Mouse (Mus musculus): ENCODE data around the gene Pgp. TPM values are rescaled to one million over a fixed set of nuclear protein-coding genes. Genes with fewer than 3 reads are reported as not detected.

Gene Pgp
- polyA plus RNA-seq, 1 experiment from 2014 or later = 51.3 TPM

DNA sequence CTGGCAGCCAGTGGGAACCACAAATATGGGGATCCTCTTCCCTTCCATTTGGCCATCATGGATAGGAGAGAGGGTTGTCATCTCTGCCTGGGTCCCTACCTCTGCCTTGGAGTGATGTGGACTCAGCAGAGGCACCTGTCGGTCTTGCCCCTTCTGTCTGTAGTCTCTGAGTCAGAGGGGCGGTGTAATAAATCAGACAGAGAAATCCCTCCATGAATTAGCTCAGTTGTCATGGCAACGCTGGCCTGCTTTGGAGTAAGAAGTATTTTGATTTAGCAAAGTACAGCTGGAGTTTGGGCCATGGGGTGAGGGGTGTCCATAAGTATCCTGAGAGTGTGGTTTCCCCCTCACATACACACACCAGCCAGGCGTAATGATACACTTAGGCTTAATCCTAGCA, 20.2 kb downstream of the Pgp start:
- no peak for ATAC-seq (ENCODE audit: low FRiP score, low read depth)
- 78% methylated on average over 4 of the region's 4 CpGs for WGBS
- H3K27me3 ChIP-seq = peaks cover 38% of the 10 kb centered on the region
- no peak overlapping the region; the same call in 1 of the 2 replicates for H3K4me2 ChIP-seq (replicated peaks)
- H3K36me3 ChIP-seq = no peaks in the 10 kb centered on the region
- H3K9ac ChIP-seq = no peak overlapping the region
- peaks cover 21% of the 10 kb centered on the region for H3K4me1 ChIP-seq
- H3K27ac ChIP-seq = no peak overlapping the region
- H3K4me3 ChIP-seq = 0 out of 2 replicates have a peak overlapping the region, but pooled peaks have one; percentile 84
- H3K9me3 ChIP-seq = no peaks in the 10 kb centered on the region

DNA sequence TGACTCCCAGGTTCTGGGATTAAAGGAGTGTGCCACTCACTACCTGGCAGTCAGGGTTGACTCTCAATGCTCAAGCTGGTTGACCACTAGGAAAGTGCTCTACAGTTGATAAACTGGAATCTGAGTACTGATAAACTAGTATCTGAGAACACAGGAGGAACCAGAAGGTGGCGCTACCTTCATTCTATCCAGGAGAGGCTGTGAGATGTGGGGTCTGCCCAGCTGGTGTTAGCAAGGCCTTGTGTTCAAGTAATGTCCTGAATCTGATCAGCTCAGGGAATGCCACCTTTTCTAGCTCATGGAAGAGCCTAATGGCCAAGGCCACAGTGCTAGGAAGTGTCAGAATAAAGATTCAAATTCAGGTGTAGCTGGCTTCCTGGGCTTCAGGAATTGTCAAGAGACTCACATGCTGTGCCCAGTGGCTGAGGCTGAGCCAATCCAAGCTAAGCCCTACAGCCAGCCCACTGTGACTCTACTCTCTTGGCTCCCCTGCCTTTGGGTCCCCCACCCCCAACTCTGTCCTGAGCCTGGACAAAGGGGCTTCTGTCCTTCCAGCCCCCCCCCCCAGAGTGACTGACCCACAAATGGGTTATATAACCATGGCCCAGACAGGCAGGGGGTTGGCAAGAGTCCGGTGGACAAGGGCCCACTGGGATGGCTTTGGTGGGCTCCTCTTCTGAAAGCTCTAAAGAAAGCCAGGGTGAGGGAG, 24.6 kb downstream of the Pgp start:
- H3K4me2 ChIP-seq (replicated peaks) = no peak overlapping the region
- H3K9me3 ChIP-seq = no peaks in the 10 kb centered on the region
- H3K9ac ChIP-seq = no peak overlapping the region
- no peak overlapping the region for H3K4me3 ChIP-seq
- H3K36me3 ChIP-seq = peaks cover 23% of the 10 kb centered on the region
- no peak overlapping the region for H3K27ac ChIP-seq
- H3K27me3 ChIP-seq = peaks cover 10% of the 10 kb centered on the region
- ATAC-seq (ENCODE audit: low FRiP score, low read depth) = no peak
- 37% methylated on average over 2 of the region's 2 CpGs for WGBS
- H3K4me1 ChIP-seq = peaks cover 4% of the 10 kb centered on the region; the same call in 1 of the 2 replicates

DNA sequence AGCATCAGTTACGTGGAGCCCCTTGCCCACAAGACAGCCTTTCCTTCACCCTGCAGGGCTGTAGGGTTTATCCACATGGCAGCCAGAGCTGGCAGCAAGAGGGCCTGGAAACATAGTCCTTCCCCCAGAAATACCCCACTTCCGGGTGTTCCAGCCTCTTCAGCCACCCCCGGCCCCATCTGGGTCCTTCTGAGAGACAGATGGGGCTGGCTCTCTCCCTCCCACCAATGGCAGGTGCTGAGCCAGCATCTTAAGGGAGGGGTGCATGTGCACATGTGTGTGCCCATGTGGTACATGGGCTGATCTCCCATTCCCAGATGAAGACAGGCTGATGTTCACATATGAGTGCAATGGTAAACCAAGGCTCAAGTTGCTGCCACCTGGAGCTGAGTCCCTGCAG, 25.3 kb downstream of the Pgp start:
- ATAC-seq (ENCODE audit: low FRiP score, low read depth) = no peak
- WGBS = 90% methylated on average over 3 of the region's 3 CpGs
- no peaks in the 10 kb centered on the region for H3K9me3 ChIP-seq
- H3K27me3 ChIP-seq = peaks cover 4% of the 10 kb centered on the region; the same call in 1 of the 2 replicates
- H3K4me1 ChIP-seq = no peaks in the 10 kb centered on the region
- no peak overlapping the region for H3K4me2 ChIP-seq (replicated peaks)
- H3K9ac ChIP-seq = no peak overlapping the region; the same call in 1 of the 2 replicates
- peaks cover 26% of the 10 kb centered on the region for H3K36me3 ChIP-seq
- H3K4me3 ChIP-seq = no peak overlapping the region
- H3K27ac ChIP-seq = no peak overlapping the region

DNA sequence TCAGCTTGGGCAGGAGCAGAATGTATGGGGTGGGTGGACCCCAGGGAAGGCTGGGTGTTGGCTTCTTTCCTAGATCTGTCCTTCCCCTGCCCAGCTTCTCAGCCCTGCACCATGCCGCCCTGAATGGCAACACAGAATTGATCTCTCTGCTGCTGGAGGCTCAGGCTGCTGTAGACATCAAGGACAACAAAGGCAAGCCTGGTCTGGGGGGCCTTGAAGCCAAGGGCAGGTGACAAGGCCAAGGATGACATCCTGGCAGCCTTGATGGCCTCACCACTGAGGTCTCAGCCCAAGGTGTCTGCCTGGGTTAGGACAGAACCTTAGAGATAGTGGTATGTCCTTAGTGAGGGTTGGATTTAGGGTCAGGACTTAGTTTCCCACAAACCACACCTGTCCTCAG, 25.8 kb downstream of the Pgp start:
- no peaks in the 10 kb centered on the region for H3K27me3 ChIP-seq
- H3K9me3 ChIP-seq = no peaks in the 10 kb centered on the region
- H3K4me3 ChIP-seq = no peak overlapping the region
- ATAC-seq (ENCODE audit: low FRiP score, low read depth) = no peak
- peaks cover 32% of the 10 kb centered on the region for H3K36me3 ChIP-seq
- no peak overlapping the region for H3K27ac ChIP-seq
- H3K9ac ChIP-seq = no peak overlapping the region
- 86% methylated on average over 1 of the region's 1 CpGs for WGBS
- H3K4me2 ChIP-seq (replicated peaks) = no peak overlapping the region
- no peaks in the 10 kb centered on the region for H3K4me1 ChIP-seq

DNA sequence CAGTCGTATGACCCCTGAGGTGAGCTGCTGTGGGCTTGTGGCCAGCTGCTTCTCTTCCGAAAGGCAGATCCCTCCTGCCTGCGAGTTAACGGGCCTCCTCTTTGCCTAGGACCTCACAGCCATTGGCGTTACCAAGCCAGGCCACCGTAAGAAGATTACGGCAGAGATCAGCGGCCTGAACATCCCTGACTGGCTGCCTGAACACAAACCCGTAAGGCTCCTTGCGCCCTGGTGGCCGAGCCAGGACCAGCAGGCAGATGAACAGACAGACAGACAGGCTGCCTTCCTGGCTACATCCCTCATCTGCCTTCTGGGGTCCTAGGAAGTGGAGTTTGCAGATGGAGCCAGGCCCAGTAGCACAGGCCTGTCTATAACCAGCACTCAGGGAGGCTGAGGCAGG, 32.0 kb downstream of the Pgp start:
- H3K9me3 ChIP-seq = no peaks in the 10 kb centered on the region
- 0 out of 2 replicates have a peak, but pooled peaks cover 1% of the 10 kb centered on the region for H3K27me3 ChIP-seq
- peaks cover 11% of the 10 kb centered on the region; the same call in 1 of the 2 replicates for H3K4me1 ChIP-seq
- H3K4me2 ChIP-seq (replicated peaks) = no peak overlapping the region
- H3K4me3 ChIP-seq = no peak overlapping the region
- no peak overlapping the region for H3K9ac ChIP-seq
- H3K36me3 ChIP-seq = peaks cover 70% of the 10 kb centered on the region
- H3K27ac ChIP-seq = no peak overlapping the region
- 43% methylated on average over 11 of the region's 11 CpGs for WGBS
- no peak for ATAC-seq (ENCODE audit: low FRiP score, low read depth)

DNA sequence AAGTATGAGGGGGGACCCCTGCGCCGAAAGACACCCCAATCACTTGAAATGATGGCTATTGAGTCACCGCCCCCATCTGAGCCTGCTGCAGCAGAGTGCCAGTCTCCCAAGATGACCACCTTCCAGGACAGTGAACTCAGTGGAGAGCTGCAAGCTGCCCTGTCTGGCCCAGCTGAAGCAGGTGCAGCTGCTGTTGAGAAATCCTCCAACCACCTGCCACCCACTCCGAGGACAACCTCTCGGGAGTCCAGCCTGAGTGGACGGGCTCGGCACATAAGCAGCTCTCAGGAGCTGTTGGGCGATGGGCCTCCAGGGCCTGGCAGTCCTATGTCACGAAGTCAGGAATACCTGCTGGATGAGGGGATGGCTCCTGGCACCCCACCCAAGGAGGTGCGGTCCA, 33.9 kb downstream of the Pgp start:
- H3K27me3 ChIP-seq = 0 out of 2 replicates have a peak, but pooled peaks cover 5% of the 10 kb centered on the region
- WGBS = 92% methylated on average over 10 of the region's 10 CpGs
- peaks cover 77% of the 10 kb centered on the region for H3K36me3 ChIP-seq
- no peak overlapping the region for H3K4me3 ChIP-seq
- no peak overlapping the region for H3K9ac ChIP-seq
- peaks cover 12% of the 10 kb centered on the region; the same call in 1 of the 2 replicates for H3K4me1 ChIP-seq
- no peak overlapping the region for H3K4me2 ChIP-seq (replicated peaks)
- no peak overlapping the region for H3K27ac ChIP-seq
- no peak for ATAC-seq (ENCODE audit: low FRiP score, low read depth)
- no peaks in the 10 kb centered on the region for H3K9me3 ChIP-seq

DNA sequence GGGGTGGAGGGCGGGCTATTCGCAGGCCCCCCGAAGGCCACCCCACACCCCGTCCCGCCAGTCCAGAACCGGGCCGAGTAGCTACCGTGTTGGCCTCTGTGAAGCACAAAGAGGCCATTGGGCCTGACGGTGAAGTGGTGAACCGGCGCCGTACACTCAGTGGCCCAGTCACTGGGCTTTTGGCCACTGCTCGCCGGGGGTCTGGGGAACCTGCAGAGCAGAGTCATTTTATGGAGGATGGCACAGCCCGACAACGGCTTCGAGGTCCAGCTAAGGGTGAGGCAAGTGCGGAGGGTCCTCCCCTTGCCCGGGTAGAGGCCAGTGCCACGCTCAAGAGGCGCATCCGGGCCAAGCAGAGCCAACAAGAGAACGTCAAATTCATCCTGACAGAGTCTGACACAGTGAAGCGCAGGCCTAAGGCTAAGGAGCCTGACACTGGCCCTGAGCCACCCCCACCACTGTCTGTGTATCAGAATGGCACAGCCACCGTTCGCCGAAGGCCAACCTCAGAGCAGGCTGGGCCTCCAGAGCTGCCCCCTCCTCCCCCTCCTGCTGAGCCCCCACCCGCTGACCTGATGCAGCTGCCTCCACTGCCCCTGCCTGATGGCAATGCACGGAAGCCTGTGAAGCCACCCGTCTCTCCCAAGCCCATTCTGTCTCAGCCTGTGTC, 35.2 kb downstream of the Pgp start:
- 88% methylated on average over 30 of the region's 30 CpGs for WGBS
- H3K4me3 ChIP-seq = no peak overlapping the region
- H3K27ac ChIP-seq = no peak overlapping the region
- H3K4me2 ChIP-seq (replicated peaks) = no peak overlapping the region
- peaks cover 12% of the 10 kb centered on the region; the same call in 1 of the 2 replicates for H3K4me1 ChIP-seq
- no peak overlapping the region for H3K9ac ChIP-seq
- peaks cover 80% of the 10 kb centered on the region for H3K36me3 ChIP-seq
- no peak for ATAC-seq (ENCODE audit: low FRiP score, low read depth)
- H3K9me3 ChIP-seq = no peaks in the 10 kb centered on the region
- 0 out of 2 replicates have a peak, but pooled peaks cover 5% of the 10 kb centered on the region for H3K27me3 ChIP-seq

DNA sequence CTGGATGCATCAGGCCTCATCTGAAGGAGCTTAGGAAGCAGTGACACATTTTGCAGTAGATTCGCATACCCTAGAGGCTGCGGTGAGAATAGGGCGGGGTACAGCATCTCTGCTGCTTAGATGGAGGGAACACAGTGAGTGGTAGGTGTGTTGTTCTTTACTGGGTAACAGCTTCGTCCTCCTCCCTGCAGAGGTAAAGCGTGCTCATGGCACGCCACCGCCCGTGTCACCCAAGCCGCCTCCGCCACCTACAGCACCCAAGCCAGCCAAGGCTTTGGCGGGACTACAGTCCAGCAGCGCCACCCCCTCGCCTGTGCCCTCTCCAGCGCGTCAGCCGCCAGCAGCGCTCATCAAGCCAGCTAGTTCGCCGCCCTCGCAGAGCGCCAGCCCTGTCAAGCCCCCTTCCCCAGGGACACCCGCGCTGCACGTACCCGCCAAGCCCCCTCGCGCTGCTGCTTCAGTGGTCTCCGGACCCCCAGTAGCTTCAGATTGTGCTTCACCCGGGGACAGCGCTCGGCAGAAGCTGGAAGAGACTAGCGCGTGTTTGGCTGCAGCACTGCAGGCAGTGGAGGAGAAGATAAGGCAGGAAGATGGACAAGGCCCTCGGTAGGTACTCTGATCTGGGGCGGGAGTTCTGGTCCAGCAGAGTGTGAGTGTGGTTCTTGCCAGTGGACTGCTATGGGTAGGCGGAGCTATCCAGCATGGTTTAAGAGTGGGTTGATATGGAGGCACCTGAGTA, 36.3 kb downstream of the Pgp start:
- H3K27ac ChIP-seq = no peak overlapping the region
- no peak overlapping the region for H3K4me3 ChIP-seq
- H3K9ac ChIP-seq = peak overlapping the region; percentile 43; the same call in 1 of the 2 replicates
- no peak for ATAC-seq (ENCODE audit: low FRiP score, low read depth)
- 0 out of 2 replicates have a peak, but pooled peaks cover 5% of the 10 kb centered on the region for H3K27me3 ChIP-seq
- H3K4me2 ChIP-seq (replicated peaks) = peak overlapping the region; percentile 40
- 25% methylated on average over 36 of the region's 36 CpGs for WGBS
- no peaks in the 10 kb centered on the region for H3K9me3 ChIP-seq
- peaks cover 80% of the 10 kb centered on the region for H3K36me3 ChIP-seq
- H3K4me1 ChIP-seq = peaks cover 12% of the 10 kb centered on the region; the same call in 1 of the 2 replicates

DNA sequence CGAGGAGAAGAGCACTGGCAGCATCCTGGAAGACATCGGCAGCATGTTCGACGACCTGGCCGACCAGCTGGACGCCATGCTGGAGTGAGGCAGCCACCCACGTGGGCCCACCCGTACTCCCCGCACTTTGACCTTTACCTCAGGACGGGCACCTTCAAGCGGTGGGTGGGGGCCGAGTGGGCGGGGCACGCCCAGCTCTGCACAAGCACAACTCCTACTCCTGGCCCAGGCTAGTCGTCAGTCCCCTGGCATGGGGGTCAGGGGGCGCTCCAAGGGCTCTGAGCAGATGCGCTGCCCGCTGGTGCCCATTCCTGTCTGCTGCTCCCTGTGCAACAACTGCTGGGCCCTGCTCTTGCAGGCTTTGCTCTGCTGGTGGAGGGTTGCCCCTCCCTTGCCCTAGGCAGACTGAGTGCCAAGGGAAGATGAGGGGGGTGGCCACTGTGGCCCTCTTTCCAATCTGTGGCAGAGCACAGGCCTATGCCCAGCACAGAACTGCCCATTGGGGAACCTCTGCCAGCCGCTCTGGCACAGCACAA, 37.0 kb downstream of the Pgp start:
- no peak for ATAC-seq (ENCODE audit: low FRiP score, low read depth)
- Histone ChIP-seq H3K4me1 (peaks cover 12% of the 10 kb centered on the region; the same call in 1 of the 2 replicates), H3K36me3 (peaks cover 80% of the 10 kb centered on the region), H3K9ac (no peak overlapping the region), H3K4me2 (replicated peaks) (no peak overlapping the region), H3K4me3 (no peak overlapping the region), H3K27me3 (0 out of 2 replicates have a peak, but pooled peaks cover 5% of the 10 kb centered on the region), H3K27ac (no peak overlapping the region), H3K9me3 (no peaks in the 10 kb centered on the region)
- 44% methylated on average over 13 of the region's 19 CpGs for WGBS

DNA sequence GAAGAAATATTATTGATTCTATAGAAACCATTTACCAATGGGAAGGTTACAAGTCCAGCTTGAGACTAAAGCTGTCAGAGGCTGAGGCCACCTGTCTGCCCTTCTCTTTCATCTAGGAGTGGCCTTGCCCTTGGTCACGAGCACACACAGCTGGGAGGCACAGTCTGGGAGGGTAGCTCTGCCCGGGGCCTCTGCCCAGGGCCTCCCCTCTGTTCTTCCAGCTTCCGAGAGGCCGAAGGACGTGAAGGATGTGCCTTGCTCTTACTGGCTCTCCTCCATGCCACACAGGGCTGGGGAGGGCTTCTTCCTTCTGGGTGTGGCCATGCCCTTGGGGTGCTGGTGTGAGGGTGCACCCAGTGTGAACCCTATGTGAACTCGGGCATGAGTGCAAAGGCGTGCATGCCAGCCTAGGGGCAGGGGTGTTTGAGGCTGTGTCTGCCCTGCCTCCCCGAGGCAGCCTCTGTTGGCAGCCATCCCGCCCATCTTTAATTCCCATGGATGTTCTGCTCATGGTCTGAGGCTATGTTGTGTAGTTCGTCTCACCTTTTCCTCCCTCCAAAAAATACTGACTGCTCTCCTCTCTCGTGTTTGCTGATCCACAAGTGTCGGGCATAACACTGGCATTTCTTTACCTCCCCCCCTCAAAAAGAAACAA, 37.7 kb downstream of the Pgp start:
- no peak overlapping the region for H3K9ac ChIP-seq
- ATAC-seq (ENCODE audit: low FRiP score, low read depth) = no peak
- WGBS = 83% methylated on average over 12 of the region's 12 CpGs
- H3K9me3 ChIP-seq = no peaks in the 10 kb centered on the region
- H3K36me3 ChIP-seq = peaks cover 79% of the 10 kb centered on the region
- H3K27me3 ChIP-seq = 0 out of 2 replicates have a peak, but pooled peaks cover 5% of the 10 kb centered on the region
- no peak overlapping the region for H3K4me2 ChIP-seq (replicated peaks)
- H3K4me1 ChIP-seq = peaks cover 12% of the 10 kb centered on the region; the same call in 1 of the 2 replicates
- H3K4me3 ChIP-seq = no peak overlapping the region
- no peak overlapping the region for H3K27ac ChIP-seq

DNA sequence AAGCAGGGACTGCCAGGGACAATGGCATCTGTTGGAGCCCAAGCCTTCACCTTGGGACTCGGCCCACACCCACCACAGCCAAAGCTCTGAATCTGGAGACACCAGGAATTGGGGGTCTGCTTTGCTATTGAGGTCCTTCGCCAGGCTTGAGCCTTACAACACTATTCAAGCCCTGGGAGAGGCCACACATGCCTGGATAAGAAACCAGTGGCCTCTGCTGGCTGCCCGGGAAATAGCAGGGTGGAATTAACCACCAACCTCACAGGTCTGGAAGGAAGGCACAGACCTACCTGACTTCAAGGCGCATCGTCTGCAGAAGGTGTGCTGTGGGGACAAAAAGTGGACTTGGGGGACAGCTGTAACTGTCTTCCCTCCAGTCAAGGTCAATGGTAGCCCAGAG, 43.4 kb downstream of the Pgp start:
- H3K4me3 ChIP-seq = no peak overlapping the region
- peak; percentile 62; the same call in 1 of the 2 replicates for ATAC-seq (ENCODE audit: low FRiP score, low read depth)

More for the DNA sequence above, 43.4 kb downstream of the Pgp start:
- 57% methylated on average over 5 of the region's 5 CpGs for WGBS
- H3K9ac ChIP-seq = no peak overlapping the region
- H3K27ac ChIP-seq = no peak overlapping the region
- H3K9me3 ChIP-seq = no peaks in the 10 kb centered on the region
- H3K4me2 ChIP-seq (replicated peaks) = 0 out of 2 replicates have a peak overlapping the region, but pooled peaks have one; percentile 7
- peaks cover 98% of the 10 kb centered on the region for H3K36me3 ChIP-seq
- no peaks in the 10 kb centered on the region for H3K27me3 ChIP-seq
- no peaks in the 10 kb centered on the region for H3K4me1 ChIP-seq
